Mouse (Mus musculus) common myeloid progenitor, adult 5-6 weeks (primary cell): ENCODE data around the gene Xrn1. TPM values are rescaled to one million over a fixed set of nuclear protein-coding genes. Genes with fewer than 3 reads are reported as not detected.
A peak's percentile ranks its signal among the peaks of the same experiment; 100 is the strongest.
"Not testable (repeated sequence)": the region's sequence is repeated elsewhere in the genome, so short reads cannot be mapped to it uniquely, and the experiment has no call there.

Source experiments
- ATAC-seq: replicated peaks from 2 replicates; pipeline ENCODE4 v1.8.0; 2016; ENCODE audit warnings: low read depth, mild to moderate bottlenecking, moderate TSS enrichment, inconsistent platforms; ENCODE audit not compliant: poor library complexity, severe bottlenecking
- total RNA-seq: library from RNA; stranded (forward); fragments of 200-1000, 187-1606 nt; gene quantifications from 2 replicates; pipeline ENCODE4 v1.2.3, GENCODE M21; 2017

Gene Xrn1
- total RNA-seq, 1 experiment from 2014 or later = 42.8 TPM

- ATAC-seq = 0 out of 2 replicates have a peak, but pooled peaks have one; percentile 15
Measured at GRCm38 (mm10) chr9:96035371-96036086, 81.0 kb downstream of the Xrn1 start.

DNA sequence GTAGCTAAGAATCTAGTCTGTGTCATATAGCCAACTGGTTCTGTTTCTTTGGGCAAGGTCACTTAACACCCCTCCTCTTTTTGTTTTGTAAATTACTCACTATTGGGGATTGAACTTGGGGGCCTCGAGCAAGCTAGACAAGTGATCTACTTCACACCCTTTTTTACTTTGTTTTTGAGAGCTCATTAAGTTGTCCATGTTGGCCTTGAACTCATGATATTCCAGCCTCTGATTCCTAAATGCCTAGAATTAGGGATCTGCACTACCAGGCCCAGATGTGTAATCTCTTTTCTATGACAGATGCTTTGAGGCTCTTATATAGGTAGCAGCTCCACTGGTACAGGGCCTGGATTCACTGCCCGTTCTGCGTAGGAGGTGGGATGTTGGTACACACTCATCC lies 89.7 kb downstream of the Xrn1 start:
- ATAC-seq = no peak

- ATAC-seq = no peak
Measured at GRCm38 (mm10) chr9:96051501-96051900, 96.9 kb downstream of the Xrn1 start.

- ATAC-seq = no peak
Measured at GRCm38 (mm10) chr9:96054878-96055277, 100.3 kb downstream of the Xrn1 start.

GRCm38 (mm10) chr9:96056417-96057223 lies 102.1 kb downstream of the Xrn1 start:
- peak; percentile 80 for ATAC-seq

DNA sequence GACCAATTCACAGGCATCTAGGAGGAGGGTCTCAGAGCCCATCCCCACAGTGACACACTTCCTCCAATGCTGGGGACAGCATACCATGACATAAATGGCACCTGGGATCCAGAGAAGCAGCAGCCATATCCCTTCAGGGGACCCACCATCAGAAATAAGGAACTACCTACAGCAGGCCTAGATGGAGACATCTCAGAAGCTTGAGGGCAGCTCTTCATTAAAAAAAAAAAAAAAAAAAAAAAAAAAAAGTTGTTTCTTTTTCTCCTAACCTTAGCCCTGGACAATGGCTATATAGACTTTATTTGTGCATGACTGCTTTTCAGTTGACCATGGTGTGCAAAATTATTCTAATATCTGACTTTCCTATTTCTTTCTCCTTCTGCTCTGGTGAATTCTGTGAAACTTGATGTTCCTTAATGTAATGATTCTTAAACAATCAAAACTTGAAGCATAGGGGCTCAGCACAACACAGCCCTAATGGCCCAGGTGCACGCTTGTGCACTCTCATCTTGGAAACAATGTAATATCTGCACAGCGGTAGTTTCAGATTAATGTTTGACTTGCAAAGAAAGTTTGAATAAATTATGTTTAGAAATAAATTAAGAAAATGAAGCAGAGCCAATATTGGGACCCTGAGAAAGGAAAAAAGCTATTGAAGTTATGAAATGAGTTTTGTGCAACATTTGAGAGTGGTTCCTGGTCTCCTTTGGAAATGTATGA lies 108.7 kb downstream of the Xrn1 start:
- no peak for ATAC-seq

DNA sequence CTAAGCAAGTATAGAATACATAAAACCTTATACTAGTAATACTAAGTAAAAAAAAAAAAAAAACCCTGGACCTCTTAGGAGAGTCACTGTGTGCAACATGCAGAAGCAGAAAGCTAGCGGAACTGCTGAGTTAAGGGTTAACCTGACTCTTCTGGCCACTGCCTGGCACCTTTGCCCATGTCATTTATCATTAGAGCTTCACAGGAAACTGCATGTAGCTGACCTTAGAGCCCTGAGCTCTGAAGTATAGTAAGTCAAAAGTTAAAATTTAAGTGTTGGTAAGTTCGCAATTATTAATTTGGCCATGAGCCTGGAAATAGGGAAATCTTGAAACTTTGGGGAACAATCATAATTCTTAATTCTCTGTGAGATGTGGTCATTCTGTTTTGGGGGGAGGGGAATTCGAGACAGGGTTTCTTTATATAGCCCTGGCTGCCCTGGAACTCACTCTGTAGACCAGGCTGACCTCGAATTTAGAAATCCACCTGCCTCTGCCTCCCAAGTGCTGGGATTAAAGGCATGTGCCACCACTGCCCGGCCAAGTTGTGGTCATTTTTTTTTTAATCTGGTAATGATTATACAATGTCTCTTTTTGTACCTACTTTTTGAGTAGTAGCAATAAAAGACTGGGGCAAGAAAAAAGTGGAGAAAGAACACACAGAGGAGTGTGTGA lies 109.4 kb downstream of the Xrn1 start:
- ATAC-seq = no peak

DNA sequence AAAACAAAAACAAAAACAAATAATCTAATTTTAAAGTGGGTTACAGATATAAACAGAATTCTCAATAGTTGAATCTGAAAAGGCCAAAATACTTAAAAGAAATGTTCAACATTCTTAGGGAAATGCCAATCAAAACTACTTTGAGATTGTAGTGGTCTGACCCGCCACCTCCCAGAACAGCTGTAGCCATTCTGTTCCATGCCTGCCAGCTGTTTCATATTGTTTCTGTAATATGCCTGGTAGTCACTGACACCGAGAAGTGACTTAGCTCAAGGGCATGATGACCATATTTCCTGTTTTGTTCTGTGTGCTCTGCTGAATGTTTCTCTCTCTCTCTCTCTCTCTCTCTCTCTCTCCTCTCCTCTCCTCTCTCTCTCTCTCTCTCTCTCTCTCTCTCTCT lies 112.9 kb downstream of the Xrn1 start:
- ATAC-seq = no peak

- no peak for ATAC-seq
Measured at GRCm38 (mm10) chr9:96078752-96079315, 124.3 kb downstream of the Xrn1 start.

GRCm38 (mm10) chr9:96085293-96085692 lies 130.7 kb downstream of the Xrn1 start:
- ATAC-seq = no peak

- no peak for ATAC-seq
Measured at GRCm38 (mm10) chr9:96087671-96088070, 133.1 kb downstream of the Xrn1 start.

DNA sequence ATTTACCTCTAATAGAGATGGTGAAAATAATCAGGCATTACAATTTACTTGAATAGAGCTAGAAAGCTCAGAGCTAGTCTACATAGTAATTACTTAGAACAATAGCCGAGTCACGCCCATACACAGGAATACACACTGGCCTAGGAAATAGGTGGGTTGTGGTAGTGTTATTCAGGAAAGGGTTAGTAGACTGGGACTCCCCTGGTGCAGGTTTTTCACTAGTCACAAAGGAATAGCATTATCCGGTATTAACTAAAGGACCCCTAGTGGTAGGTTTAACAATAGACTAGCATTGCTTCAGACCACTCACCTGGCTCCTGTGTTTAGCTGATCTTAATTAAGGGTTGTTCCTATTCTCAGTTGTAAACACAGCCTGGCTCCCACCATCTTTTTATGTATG lies 133.9 kb downstream of the Xrn1 start:
- not testable (repeated sequence) for ATAC-seq

DNA sequence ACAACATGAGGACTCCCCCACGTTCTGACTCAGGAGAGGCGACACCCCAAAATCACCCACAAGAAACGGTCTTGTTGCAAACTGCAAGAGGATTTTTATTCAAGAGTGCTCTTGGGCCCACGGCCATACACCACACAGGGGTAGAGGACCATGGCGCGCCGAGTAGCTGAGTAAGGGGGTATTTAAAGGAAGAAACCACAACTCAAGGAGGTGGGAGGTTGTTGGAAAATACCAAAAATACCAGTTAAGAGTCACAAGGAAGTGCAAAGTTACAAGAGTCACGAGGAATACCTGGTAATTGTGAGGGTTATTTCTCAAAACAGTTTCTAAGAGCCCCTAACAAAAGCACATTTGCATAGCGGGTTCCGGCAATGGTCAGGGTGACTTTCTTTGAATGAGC lies 138.1 kb downstream of the Xrn1 start:
- not testable (repeated sequence) for ATAC-seq

DNA sequence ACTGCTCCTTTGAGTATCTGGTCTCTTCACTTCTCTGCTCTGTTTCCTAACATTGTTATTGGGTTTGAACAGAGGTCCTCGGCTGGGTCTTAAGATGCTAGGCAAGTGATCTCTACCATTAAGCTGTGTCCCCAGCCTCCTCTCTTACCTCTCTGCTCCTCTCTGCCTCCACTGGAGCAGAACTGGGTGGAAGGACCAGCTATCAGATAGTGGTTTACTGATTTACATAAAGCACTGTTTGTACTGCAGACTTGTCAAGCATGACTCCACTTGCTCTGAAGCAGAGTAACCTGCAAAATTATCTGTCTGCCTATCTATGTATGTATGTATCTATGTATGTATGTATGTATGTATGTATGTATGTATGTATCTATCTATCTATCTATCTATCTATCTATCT lies 138.7 kb downstream of the Xrn1 start:
- ATAC-seq = no peak

DNA sequence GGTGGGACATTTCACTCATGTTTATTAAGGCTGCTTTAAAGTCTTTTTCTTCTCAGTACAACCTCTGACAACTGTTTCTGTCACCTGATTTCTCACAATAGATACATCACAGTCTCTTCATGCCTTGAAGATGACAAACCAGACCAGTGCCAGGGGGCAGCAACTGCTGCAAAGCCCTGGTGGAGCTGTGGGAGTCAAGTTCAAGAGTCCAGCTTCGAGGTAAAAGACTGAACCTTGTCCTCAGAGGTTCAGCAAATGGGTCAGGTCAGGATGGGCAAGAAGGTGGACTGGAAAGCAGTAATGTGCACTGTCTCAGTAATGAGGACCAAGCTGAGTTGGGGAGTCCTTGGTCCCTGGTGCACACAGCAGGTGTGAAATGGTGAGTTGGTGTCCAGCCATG lies 139.8 kb downstream of the Xrn1 start:
- ATAC-seq = no peak

- no peak for ATAC-seq
Measured at GRCm38 (mm10) chr9:96095192-96095591, 140.6 kb downstream of the Xrn1 start.

- ATAC-seq = no peak
Measured at GRCm38 (mm10) chr9:96102846-96103245, 148.3 kb downstream of the Xrn1 start.
